Mouse (Mus musculus) erythroblast, embryonic 14.5 days (primary cell): Measurements from ENCODE around the gene Bcas3.

Experiments used
- GATA1 ChIP-seq: IDR thresholded peaks from 2 replicates; pipeline ENCODE4 v1.6.1; 2012; ENCODE audit warnings: low read length, inconsistent platforms, mixed read lengths
- TAL1 ChIP-seq: IDR thresholded peaks from 3 replicates; pipeline ENCODE4 v1.6.1; 2012; ENCODE audit warnings: low read length, inconsistent platforms, mixed read lengths

DNA sequence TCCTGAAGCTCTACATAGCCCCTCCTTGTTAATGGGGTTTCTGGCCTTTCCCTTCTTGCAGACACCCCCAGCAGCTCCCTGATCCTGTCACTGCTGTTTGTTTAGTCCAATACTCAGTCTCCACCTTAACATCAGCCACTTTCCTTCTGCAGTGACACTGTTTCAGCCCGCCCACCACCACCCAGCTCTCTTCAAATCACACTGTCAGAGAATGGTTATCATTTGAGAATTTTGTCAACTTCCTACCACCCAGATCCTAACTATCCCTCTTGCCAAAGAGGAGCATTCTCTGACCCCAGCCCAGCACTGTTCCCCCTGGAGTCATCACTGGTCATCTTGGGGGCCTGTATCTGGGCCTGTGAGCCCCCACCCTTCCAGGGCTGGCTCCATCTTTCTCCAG, 452.8 kb downstream of the Bcas3 start:
- no peak for TF ChIP-seq TAL1
- no peak for TF ChIP-seq GATA1
